Mouse (Mus musculus): Measurements from ENCODE around the gene Aqp12. TPM values are rescaled to one million over a fixed set of nuclear protein-coding genes. Genes with fewer than 3 reads are reported as not detected.

The Aqp12 gene
- polyA plus RNA-seq, 1 experiment from 2014 or later: not detected

GRCm38 (mm10) chr1:92979073-92979602 lies 27.0 kb upstream of the Aqp12 start:
- Histone ChIP-seq H3K4me3 (ENCODE audit: low read depth, low read length) (no peak overlapping the region), H3K27ac (ENCODE audit: low read depth, low read length) (no peak overlapping the region), H3K9me3 (ENCODE audit: control insufficient read depth, low read length) (no peaks in the 10 kb centered on the region), H3K36me3 (ENCODE audit: control insufficient read depth, insufficient read depth, low read length) (no peaks in the 10 kb centered on the region), H3K4me1 (replicated peaks; ENCODE audit: control insufficient read depth, insufficient read depth, low read length) (0 out of 2 replicates have a peak, but pooled peaks cover 2% of the 10 kb centered on the region), H3K27me3 (ENCODE audit: control insufficient read depth, insufficient read depth, low read length) (no peaks in the 10 kb centered on the region), H3K9ac (ENCODE audit: low read length) (no peak overlapping the region; the same call in 1 of the 2 replicates), H3K4me2 (ENCODE audit: low read depth, low read length, severe bottlenecking) (no peak overlapping the region)
- no peak for DNase-seq (ENCODE audit: low spot score)
- ATAC-seq (replicated peaks; ENCODE audit: low FRiP score): no peak
- WGBS: 31% methylated on average over 11 of the region's 11 CpGs

DNA sequence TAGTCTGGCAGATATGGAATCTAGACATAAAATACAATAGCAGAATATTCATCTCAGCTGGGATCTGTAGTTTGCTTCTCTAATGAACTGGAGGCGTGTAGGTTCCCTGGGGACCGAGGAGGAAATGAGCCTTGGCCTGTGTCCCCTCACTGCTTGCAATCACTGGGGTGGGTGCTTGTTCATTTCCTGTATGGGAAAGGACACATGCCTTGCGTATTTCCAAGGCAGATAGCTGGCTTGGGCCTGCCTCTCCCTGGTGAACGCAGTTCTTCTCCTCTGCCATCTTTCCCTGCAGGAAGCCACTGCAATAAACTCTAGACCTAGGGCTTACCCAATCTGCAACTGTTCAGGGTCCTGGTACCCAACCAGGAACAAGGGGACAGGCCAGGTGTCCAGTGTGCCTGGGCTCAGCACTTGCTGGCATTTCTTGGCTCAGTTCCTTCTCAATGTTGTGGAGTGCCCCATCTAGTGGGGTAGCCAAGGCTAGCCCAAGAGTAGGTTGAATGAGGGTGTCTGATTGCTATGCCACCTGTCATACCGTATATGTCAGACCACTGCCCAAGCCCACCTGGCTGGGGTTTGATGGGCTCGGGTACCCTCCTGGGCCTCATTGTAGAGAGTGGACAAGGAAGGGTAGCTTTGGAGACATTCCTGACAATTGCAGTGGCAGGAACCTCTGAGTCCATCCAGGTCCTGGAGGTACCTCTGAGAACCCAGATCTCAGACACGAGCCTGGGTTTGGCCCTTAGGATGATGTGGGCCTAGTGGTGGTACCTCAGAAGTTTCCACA lies 24.9 kb upstream of the Aqp12 start:
- H3K36me3 ChIP-seq (ENCODE audit: control insufficient read depth, insufficient read depth, low read length): no peaks in the 10 kb centered on the region
- ATAC-seq (replicated peaks; ENCODE audit: low FRiP score) (no peak), DNase-seq (ENCODE audit: low spot score) (no peak)
- no peak overlapping the region for H3K4me3 ChIP-seq (ENCODE audit: low read depth, low read length)
- H3K9ac ChIP-seq (ENCODE audit: low read length): no peak overlapping the region
- no peaks in the 10 kb centered on the region for H3K27me3 ChIP-seq (ENCODE audit: control insufficient read depth, insufficient read depth, low read length)
- no peaks in the 10 kb centered on the region for H3K9me3 ChIP-seq (ENCODE audit: control insufficient read depth, low read length)
- no peak overlapping the region for H3K27ac ChIP-seq (ENCODE audit: low read depth, low read length)
- no peak overlapping the region for H3K4me2 ChIP-seq (ENCODE audit: low read depth, low read length, severe bottlenecking)
- 0 out of 2 replicates have a peak, but pooled peaks cover 2% of the 10 kb centered on the region for H3K4me1 ChIP-seq (replicated peaks; ENCODE audit: control insufficient read depth, insufficient read depth, low read length)
- WGBS: 86% methylated on average over 7 of the region's 7 CpGs

GRCm38 (mm10) chr1:92982931-92983605 lies 23.1 kb upstream of the Aqp12 start:
- H3K4me3 ChIP-seq (ENCODE audit: low read depth, low read length): no peak overlapping the region
- H3K4me2 ChIP-seq (ENCODE audit: low read depth, low read length, severe bottlenecking): no peak overlapping the region
- no peak for ATAC-seq (replicated peaks; ENCODE audit: low FRiP score)
- no peak overlapping the region for H3K9ac ChIP-seq (ENCODE audit: low read length)
- H3K36me3 ChIP-seq (ENCODE audit: control insufficient read depth, insufficient read depth, low read length): no peaks in the 10 kb centered on the region
- H3K9me3 ChIP-seq (ENCODE audit: control insufficient read depth, low read length): no peaks in the 10 kb centered on the region
- no peak for DNase-seq (ENCODE audit: low spot score)
- WGBS: 91% methylated on average over 17 of the region's 17 CpGs
- 0 out of 2 replicates have a peak, but pooled peaks cover 2% of the 10 kb centered on the region for H3K4me1 ChIP-seq (replicated peaks; ENCODE audit: control insufficient read depth, insufficient read depth, low read length)
- H3K27me3 ChIP-seq (ENCODE audit: control insufficient read depth, insufficient read depth, low read length): no peaks in the 10 kb centered on the region
- H3K27ac ChIP-seq (ENCODE audit: low read depth, low read length): no peak overlapping the region

GRCm38 (mm10) chr1:92984999-92985398 lies 21.1 kb upstream of the Aqp12 start:
- no peak overlapping the region for H3K9ac ChIP-seq (ENCODE audit: low read length)

GRCm38 (mm10) chr1:92988894-92989293 lies 17.2 kb upstream of the Aqp12 start:
- Histone ChIP-seq H3K9ac (ENCODE audit: low read length) (no peak overlapping the region), H3K9me3 (ENCODE audit: control insufficient read depth, low read length) (no peaks in the 10 kb centered on the region), H3K27me3 (ENCODE audit: control insufficient read depth, insufficient read depth, low read length) (no peaks in the 10 kb centered on the region), H3K36me3 (ENCODE audit: control insufficient read depth, insufficient read depth, low read length) (no peaks in the 10 kb centered on the region), H3K4me2 (ENCODE audit: low read depth, low read length, severe bottlenecking) (no peak overlapping the region), H3K27ac (ENCODE audit: low read depth, low read length) (no peak overlapping the region), H3K4me3 (ENCODE audit: low read depth, low read length) (no peak overlapping the region), H3K4me1 (replicated peaks; ENCODE audit: control insufficient read depth, insufficient read depth, low read length) (no peaks in the 10 kb centered on the region)
- no peak for DNase-seq (ENCODE audit: low spot score)
- no peak for ATAC-seq (replicated peaks; ENCODE audit: low FRiP score)
- WGBS: 88% methylated on average over 4 of the region's 4 CpGs

More at GRCm38 (mm10) chr1:92984999-92985398, 21.1 kb upstream of the Aqp12 start:
- no peak for DNase-seq (ENCODE audit: low spot score)
- H3K27ac ChIP-seq (ENCODE audit: low read depth, low read length): no peak overlapping the region
- H3K36me3 ChIP-seq (ENCODE audit: control insufficient read depth, insufficient read depth, low read length): no peaks in the 10 kb centered on the region
- ATAC-seq (replicated peaks; ENCODE audit: low FRiP score): no peak
- H3K4me2 ChIP-seq (ENCODE audit: low read depth, low read length, severe bottlenecking): no peak overlapping the region
- H3K4me1 ChIP-seq (replicated peaks; ENCODE audit: control insufficient read depth, insufficient read depth, low read length): no peaks in the 10 kb centered on the region
- no peak overlapping the region for H3K4me3 ChIP-seq (ENCODE audit: low read depth, low read length)
- no peaks in the 10 kb centered on the region for H3K9me3 ChIP-seq (ENCODE audit: control insufficient read depth, low read length)
- H3K27me3 ChIP-seq (ENCODE audit: control insufficient read depth, insufficient read depth, low read length): no peaks in the 10 kb centered on the region
- 90% methylated on average over 5 of the region's 5 CpGs for WGBS

DNA sequence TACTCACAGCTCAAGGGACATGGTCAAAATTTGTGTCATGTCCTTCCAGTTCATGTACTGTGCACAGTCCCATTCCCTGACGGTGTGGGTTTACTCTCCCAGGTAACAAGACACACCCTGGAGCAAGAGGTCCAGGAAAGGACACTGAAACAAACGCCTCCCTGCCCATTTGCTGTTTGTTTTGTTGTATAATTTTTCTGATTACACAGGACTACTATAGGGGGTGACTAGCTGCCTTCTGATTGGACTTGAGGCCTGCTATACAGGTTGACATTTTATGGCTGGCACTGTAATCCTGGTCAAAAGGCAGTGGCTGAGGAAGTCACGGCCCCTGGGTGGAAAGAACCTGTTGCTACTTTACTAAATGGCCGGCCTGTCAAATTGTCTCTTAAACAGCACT lies 16.2 kb upstream of the Aqp12 start:
- ATAC-seq (replicated peaks; ENCODE audit: low FRiP score) (no peak), DNase-seq (ENCODE audit: low spot score) (no peak)
- H3K27ac ChIP-seq (ENCODE audit: low read depth, low read length): no peak overlapping the region
- H3K36me3 ChIP-seq (ENCODE audit: control insufficient read depth, insufficient read depth, low read length): no peaks in the 10 kb centered on the region
- H3K9me3 ChIP-seq (ENCODE audit: control insufficient read depth, low read length): no peaks in the 10 kb centered on the region
- H3K4me1 ChIP-seq (replicated peaks; ENCODE audit: control insufficient read depth, insufficient read depth, low read length): no peaks in the 10 kb centered on the region
- WGBS: 74% methylated on average over 4 of the region's 4 CpGs
- H3K9ac ChIP-seq (ENCODE audit: low read length): no peak overlapping the region
- H3K27me3 ChIP-seq (ENCODE audit: control insufficient read depth, insufficient read depth, low read length): no peaks in the 10 kb centered on the region
- no peak overlapping the region for H3K4me2 ChIP-seq (ENCODE audit: low read depth, low read length, severe bottlenecking)
- no peak overlapping the region for H3K4me3 ChIP-seq (ENCODE audit: low read depth, low read length)

- Histone ChIP-seq H3K9me3 (ENCODE audit: control insufficient read depth, low read length) (no peaks in the 10 kb centered on the region), H3K9ac (ENCODE audit: low read length) (no peak overlapping the region), H3K4me2 (ENCODE audit: low read depth, low read length, severe bottlenecking) (no peak overlapping the region), H3K27ac (ENCODE audit: low read depth, low read length) (no peak overlapping the region), H3K27me3 (ENCODE audit: control insufficient read depth, insufficient read depth, low read length) (no peaks in the 10 kb centered on the region), H3K36me3 (ENCODE audit: control insufficient read depth, insufficient read depth, low read length) (no peaks in the 10 kb centered on the region), H3K4me1 (replicated peaks; ENCODE audit: control insufficient read depth, insufficient read depth, low read length) (no peaks in the 10 kb centered on the region), H3K4me3 (ENCODE audit: low read depth, low read length) (no peak overlapping the region)
- WGBS: 90% methylated on average over 6 of the region's 6 CpGs
- ATAC-seq (replicated peaks; ENCODE audit: low FRiP score): no peak
- no peak for DNase-seq (ENCODE audit: low spot score)
Measured at GRCm38 (mm10) chr1:92992214-92992855, 13.8 kb upstream of the Aqp12 start.

DNA sequence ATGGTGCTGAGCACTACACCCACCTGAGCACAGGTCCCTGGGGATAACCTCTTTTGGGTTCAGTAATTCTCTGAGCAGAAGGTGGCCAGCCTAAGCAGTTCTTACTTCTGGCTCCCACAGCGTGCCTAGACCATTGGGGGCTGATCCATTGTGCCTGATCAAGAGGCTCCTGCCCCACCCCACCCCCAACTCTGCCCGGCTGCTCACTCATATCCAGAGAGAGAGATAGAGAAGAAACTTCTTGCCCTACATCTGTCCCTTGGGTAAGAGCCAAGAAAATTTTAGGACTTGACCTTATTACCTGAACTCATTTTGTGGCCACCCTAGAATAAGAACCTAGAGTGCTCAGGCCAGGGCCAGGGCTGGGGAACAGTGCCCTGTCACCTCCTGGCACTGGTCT lies 13.3 kb upstream of the Aqp12 start:
- 75% methylated on average over 2 of the region's 2 CpGs for WGBS
- no peak for ATAC-seq (replicated peaks; ENCODE audit: low FRiP score)
- H3K27me3 ChIP-seq (ENCODE audit: control insufficient read depth, insufficient read depth, low read length): no peaks in the 10 kb centered on the region
- DNase-seq (ENCODE audit: low spot score): no peak
- no peaks in the 10 kb centered on the region for H3K9me3 ChIP-seq (ENCODE audit: control insufficient read depth, low read length)
- no peak overlapping the region for H3K4me2 ChIP-seq (ENCODE audit: low read depth, low read length, severe bottlenecking)
- H3K4me1 ChIP-seq (replicated peaks; ENCODE audit: control insufficient read depth, insufficient read depth, low read length): no peaks in the 10 kb centered on the region
- no peak overlapping the region for H3K9ac ChIP-seq (ENCODE audit: low read length)
- H3K27ac ChIP-seq (ENCODE audit: low read depth, low read length): no peak overlapping the region
- no peak overlapping the region for H3K4me3 ChIP-seq (ENCODE audit: low read depth, low read length)
- no peaks in the 10 kb centered on the region for H3K36me3 ChIP-seq (ENCODE audit: control insufficient read depth, insufficient read depth, low read length)

Measured in forebrain, embryonic 11.5 days (tissue).